Mouse (Mus musculus) ES-E14 (cell line): Measurements from ENCODE around the gene H6pd.

Source experiments
- HCFC1 ChIP-seq: IDR thresholded peaks from 2 replicates; pipeline ENCODE4 v1.6.1; 2012; ENCODE audit warnings: low read length, inconsistent platforms, borderline replicate concordance; ENCODE audit not compliant: insufficient read depth
- MAFK ChIP-seq: IDR thresholded peaks from 2 replicates; pipeline ENCODE4 v1.6.1; 2014; ENCODE audit warnings: mild to moderate bottlenecking, low read depth, low read length, inconsistent platforms; ENCODE audit not compliant: insufficient read depth
- ZC3H11A ChIP-seq: IDR thresholded peaks from 2 replicates; pipeline ENCODE4 v1.6.1; 2012; ENCODE audit warnings: low read depth, mild to moderate bottlenecking, inconsistent platforms, low read length, borderline replicate concordance
- ZNF384 ChIP-seq: IDR thresholded peaks from 2 replicates; pipeline ENCODE4 v1.6.1; 2012; ENCODE audit warnings: low read depth, low read length, inconsistent platforms

GRCm38 (mm10) chr4:150040003-150040581 lies 31.3 kb upstream of the H6pd start:
- TF ChIP-seq ZC3H11A = no peak
- no peak for TF ChIP-seq HCFC1
- no peak for TF ChIP-seq MAFK
- no peak for TF ChIP-seq ZNF384
